Mouse (Mus musculus): Measurements from ENCODE around the gene Olfr862.

Olfr862 gene

DNA sequence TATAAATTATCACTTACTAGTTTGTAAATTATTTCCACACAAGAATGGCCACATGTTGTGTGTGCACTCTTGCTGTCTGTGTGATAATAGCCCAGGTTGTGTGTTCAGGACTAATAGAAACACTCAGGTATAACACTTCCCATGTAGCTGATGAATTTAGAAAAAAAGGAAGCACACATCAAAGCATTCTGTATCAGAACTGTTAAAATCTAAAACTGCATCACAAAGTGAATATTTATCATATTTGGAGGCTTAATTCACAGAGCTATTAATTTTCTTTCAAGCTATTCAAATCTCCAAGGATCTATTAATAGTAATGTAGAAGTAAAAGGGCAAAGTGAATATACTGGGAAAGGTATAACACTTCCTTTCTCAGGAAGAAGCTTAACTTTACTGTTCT lies at the start of gene Olfr862:
Olfr862 (minus strand) TSS at position 101 of the 400 bp plus-strand sequence.
- DNase-seq (ENCODE audit: low spot score in 2 of 2): no peak

DNA sequence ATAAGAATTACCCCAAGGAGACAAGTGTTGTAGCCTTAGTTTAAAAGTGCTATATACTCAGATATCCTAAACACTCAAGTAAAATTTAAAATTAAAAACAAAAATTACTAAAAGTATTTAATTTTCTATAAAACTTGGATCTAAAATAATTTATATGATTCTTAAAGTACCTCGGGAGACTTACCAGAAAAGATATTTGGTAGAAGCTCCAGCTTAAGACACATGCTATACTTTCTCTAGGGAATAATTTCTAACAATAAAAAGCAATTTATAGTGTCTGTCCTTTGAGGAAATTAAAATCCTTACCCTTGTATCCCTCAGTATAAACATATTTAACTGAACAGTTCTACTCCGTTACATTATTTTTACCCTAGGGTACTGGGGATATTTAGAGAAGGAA lies 28.8 kb upstream of the Olfr862 start, which contains the start of gene Olfr77:
Olfr77 (plus strand) TSS at position 301 of the 400 bp plus-strand sequence.
- DNase-seq (ENCODE audit: low spot score in 2 of 2): no peak

DNA sequence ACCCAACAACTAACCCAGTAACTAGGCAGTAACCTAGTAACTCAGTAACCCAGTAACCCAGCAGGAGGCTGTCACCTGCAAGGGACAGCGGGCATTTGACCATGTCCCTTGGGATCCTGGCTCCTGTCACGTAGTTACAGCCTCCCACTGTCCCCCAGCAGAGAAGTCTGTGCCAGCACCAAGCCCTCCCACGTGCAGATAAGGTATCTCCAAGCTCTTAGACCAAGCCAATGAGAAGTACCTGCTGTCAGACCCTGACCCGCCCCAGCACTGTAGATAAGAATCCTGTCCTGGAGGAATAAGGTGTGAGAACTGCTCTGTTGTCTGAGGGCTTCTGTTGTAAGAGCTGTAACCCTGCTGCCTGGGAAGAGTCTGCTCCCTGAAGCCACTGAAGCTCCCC lies 23.4 kb upstream of the Olfr862 start:
- no peak for DNase-seq (ENCODE audit: low spot score in 2 of 2)

GRCm38 (mm10) chr9:19849647-19850046 lies 38.2 kb downstream of the Olfr862 start, which contains the start of gene Olfr860:
TSS of gene Olfr860 (minus strand) at chr9:19849747.
- DNase-seq (ENCODE audit: low spot score in 2 of 2): no peak

All from heart, adult 9 months (tissue).